Mouse (Mus musculus): ENCODE data around the gene Pnpla8.
"Not testable (repeated sequence)": the region's sequence is repeated elsewhere in the genome, so short reads cannot be mapped to it uniquely, and the experiment has no call there.

The Pnpla8 gene

GRCm38 (mm10) chr12:44269311-44269831, 48.2 kb downstream of the Pnpla8 start:
- DNase-seq (ENCODE audit: low spot score): peak; percentile 88

DNA sequence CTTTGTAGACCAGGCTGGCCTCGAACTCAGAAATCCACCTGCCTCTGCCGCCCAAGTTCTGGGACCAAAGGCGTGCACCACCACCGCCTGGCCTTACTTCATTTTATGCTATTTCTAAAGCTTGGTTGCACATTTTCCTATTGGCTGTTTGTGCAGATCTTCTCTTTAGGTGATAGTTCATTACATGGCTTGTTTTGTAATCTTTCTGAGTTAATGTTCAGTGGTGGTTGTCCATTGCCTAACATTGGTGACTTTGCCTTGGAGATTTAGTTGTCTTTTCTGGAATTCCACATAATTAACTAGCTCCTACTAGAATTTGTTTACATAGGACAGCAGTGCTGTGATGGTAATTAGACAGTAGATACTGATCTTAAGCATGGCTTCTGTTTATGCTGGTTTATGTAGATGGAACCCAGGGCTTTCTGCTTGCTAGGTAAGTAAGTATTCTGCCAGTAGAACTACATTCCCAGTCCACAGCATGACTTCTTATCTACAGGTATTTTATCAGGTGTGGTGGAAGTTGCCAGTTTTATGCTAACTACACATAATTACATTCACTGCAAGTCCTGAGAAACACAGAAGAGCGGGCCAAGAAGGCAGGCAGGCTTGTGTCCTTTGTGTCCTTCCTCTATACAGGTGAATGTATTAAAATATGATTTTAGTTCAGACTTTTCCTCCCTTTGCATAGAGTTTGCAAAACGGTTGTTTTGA, 53.1 kb downstream of the Pnpla8 start:
- no peak for DNase-seq (ENCODE audit: low spot score)

- not testable (repeated sequence) for DNase-seq (ENCODE audit: low spot score)
Observed at GRCm38 (mm10) chr12:44280147-44280546, 59.0 kb downstream of the Pnpla8 start.

DNA sequence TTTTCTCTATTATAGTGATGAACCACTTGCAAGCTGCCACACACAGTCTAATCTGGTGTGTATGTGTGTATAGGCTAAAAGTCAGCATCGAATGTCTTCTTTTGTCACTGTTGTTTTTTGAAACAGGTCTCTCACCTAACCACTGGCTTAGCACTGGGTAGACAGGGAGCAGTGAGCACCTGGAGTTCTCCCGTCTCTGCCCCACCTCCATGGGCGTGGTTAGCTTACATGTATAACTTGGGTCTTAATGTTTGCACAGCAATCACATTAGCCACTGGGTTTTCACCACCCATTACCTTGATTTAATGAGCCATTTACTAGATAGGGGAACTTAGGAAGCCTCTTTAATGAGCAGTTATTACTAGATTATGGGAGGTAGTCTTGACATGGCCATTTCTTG, 60.4 kb downstream of the Pnpla8 start:
- no peak for DNase-seq (ENCODE audit: low spot score)

- no peak for DNase-seq (ENCODE audit: low spot score)
Observed at GRCm38 (mm10) chr12:44283378-44283777, 62.2 kb downstream of the Pnpla8 start.

DNA sequence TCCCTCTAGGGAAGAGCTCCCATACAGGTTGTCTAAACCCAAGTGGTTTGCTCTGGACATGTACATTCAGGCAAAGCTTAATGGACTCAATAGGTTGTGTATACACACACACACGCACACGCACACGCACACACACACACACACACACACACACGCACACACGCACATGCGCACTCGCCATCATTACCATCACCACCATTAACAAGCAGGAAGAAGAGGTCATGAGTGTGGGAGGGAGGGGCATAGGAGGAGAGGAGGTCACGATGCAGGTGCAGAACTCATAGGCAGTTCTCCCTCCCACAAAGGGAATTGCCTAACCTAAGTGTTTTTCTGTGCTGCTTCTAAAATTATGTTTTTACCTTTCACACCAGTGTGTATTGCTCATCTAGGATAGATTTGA, 65.8 kb downstream of the Pnpla8 start:
- no peak for DNase-seq (ENCODE audit: low spot score)

GRCm38 (mm10) chr12:44292281-44292680, 71.1 kb downstream of the Pnpla8 start:
- no peak for DNase-seq (ENCODE audit: low spot score)

DNA sequence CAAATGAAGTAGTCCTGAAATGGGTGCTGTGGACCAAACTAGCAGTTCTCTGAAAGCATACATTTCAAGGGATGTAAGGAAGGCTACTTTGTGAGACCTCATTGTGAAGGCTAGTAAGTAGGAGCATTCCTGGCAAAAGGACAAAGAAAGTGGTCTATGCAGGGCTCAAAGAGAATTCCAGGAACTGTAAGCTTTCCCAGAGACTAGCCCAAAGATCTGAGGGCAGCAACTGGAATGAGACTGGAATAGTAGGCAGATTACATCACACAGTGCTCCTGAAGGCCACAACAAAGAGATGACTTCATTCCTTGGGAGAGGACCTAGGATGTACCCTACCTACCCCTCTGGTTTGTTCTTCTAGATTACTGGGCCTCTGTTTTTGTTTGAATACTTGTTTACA, 79.6 kb downstream of the Pnpla8 start:
- DNase-seq (ENCODE audit: low spot score): no peak

DNA sequence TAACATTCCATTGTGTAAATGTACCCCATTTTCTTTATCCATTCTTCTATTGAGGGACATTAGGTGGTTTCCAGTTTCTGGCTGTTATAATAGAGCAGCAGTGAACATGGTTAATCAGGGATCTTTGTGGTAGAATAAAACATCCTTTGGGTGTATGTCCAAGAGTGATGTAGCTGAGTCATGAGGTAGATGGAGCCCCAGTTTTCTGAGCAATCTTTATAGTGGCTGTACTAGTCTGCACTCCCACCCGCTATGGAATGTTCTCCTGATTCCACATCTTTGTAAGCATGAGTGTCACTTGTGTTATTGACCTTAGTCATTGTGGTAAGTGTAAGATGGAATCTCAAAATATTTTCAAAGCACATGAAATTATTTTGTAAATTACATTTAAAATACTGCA, 82.8 kb downstream of the Pnpla8 start:
- DNase-seq (ENCODE audit: low spot score): no peak

DNA sequence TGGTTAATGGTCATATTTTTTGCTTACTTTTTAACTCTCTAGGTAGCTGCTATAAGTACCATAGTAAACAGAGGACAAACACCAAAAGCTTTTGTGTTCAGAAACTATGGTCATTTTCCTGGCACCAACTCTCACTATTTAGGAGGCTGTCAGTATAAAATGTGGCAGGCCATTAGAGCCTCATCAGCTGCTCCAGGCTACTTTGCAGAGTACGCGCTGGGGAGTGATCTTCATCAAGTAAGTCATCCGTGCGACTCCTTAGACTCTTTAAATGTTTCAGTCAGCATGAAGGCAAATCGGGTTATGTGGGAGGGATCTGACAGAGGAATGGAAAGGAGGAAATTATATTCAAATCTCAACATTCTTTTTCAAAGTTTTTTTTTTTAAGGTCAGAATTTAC, 83.7 kb downstream of the Pnpla8 start:
- no peak for DNase-seq (ENCODE audit: low spot score)

- DNase-seq (ENCODE audit: low spot score): no peak
Observed at GRCm38 (mm10) chr12:44308221-44308620, 87.1 kb downstream of the Pnpla8 start.

DNA sequence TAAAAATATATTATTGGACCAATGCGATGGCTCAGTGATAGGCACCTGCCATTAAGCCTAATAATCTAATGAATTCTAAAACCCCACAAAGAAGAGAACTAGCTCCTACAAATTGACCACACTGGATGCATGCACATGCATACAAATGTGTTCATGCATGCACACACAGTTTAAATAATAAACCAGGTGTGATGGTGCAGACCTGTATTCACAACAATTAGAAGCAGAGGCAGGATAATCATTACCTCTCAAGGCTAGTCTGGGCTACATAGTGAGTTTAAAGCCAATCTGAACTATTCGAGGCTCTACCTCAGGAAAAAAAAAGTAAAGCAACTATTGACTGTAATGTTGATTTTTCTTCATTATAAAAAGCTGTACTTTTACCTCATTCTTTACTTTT, 94.0 kb downstream of the Pnpla8 start:
- DNase-seq (ENCODE audit: low spot score): no peak

DNA sequence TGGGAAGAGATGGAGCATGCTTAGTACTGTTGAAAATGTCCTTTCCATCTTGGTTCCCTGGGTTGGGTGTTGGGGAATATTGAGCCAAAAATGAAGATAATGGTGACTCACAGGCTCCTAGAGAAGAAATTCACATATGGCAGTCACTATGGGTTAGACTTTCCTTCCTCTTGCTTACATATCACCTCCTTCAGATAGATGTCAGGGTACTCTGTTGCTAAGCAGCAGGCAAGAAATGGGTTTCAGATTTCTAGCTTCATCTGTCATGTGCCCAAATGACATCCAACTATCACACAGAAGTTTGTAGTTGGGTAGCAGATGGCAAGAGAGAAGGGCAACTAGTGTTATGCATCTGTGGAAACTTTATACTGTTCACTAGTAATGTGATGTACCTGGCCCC, 103.9 kb downstream of the Pnpla8 start:
- no peak for DNase-seq (ENCODE audit: low spot score)

- DNase-seq (ENCODE audit: low spot score): no peak
Observed at GRCm38 (mm10) chr12:44327452-44327851, 106.3 kb downstream of the Pnpla8 start.

GRCm38 (mm10) chr12:44328381-44329315, 107.5 kb downstream of the Pnpla8 start, which contains the start of gene Nrcam:
Gene Nrcam (plus strand): TSS chr12:44328885.
- peak; percentile 29 for DNase-seq (ENCODE audit: low spot score)

DNA sequence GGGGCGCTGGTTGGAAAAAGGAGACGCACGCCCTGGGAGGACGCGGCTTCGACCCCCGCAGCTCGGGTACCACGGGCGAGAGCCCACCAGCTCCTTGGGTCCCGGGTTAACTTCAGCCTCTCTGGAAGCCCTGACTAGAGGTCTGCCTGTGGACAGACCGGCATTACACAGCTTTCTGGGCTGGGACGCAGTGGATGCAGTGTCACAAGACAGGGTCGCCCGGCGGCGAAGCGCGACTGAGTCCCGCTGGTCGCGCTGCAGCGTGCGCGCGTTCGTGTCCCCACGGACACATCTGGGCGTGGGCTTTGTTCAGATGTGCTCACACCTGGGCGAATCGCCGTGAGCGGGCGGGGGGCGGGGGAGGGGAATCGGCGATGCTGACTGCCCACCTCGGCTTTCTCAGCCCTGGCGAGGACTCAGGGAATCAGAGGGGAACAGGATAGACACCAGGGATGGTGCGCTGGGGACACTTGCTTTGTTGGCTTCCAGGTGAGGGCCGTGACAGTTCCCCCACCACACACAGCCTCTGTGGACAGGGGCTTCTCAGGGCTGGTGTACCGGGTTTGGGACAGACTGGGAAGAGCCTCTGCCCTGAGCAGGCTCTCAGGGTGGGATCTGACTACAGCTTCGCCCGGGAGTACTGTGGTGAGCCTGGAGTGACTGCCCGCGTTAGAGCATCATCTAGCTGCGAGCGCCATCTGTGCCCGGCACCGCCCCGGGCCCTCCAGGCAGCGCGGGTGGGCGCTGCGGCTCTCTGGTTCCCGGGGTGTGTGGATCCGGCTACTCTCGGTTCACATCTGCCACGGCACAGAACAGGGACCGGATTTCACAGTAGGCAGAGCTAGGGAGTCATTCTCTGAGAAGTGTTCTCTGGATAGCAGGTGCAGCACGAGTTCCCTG, 108.4 kb downstream of the Pnpla8 start:
- DNase-seq (ENCODE audit: low spot score): peak; percentile 26

GRCm38 (mm10) chr12:44330216-44330719, 109.1 kb downstream of the Pnpla8 start:
- no peak for DNase-seq (ENCODE audit: low spot score)

DNA sequence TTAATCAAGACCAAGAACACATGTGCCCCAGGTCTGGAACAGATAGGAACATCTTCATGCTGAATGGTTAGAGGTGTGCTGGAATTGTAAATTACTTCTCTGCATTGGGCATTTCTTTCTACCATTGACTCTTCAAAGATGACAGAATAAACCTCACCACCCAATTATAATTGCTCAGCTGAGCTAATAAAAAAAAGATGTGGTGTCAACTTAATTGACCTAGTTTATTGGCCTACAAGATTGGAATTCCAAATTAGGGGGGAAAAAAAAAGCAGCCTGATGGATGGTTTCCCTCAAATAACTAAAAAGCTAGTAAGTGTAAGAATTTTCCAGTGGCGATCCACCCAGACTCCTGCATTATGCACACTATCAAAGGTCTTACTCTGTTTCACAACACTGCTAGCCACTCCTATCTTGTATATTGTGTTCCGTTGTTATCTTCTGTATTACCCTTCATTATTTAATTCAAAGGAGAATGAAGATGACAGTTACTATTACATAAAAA, 116.0 kb downstream of the Pnpla8 start:
- DNase-seq (ENCODE audit: low spot score): no peak

DNA sequence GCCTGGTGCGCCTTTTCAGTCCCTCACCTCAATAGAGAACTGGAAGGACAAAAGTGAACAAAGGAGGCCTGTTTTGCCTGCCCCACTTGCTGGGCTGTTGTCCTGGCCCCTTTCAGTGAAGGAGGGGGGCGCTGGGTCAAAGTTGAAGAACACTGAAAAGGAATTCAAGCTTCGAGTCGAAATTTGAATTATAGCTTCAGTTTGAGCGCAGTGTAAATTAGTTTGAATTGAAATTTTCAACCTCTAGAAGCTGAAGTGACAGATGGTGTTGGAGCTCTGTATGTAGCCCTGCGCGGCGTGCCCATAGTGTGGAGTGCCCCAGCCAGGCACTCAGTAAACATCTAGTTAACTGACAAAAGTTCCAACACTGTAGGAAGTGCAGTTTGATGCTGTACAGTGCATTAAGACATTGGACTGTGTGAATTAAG, 117.0 kb downstream of the Pnpla8 start:
- DNase-seq (ENCODE audit: low spot score): no peak

DNA sequence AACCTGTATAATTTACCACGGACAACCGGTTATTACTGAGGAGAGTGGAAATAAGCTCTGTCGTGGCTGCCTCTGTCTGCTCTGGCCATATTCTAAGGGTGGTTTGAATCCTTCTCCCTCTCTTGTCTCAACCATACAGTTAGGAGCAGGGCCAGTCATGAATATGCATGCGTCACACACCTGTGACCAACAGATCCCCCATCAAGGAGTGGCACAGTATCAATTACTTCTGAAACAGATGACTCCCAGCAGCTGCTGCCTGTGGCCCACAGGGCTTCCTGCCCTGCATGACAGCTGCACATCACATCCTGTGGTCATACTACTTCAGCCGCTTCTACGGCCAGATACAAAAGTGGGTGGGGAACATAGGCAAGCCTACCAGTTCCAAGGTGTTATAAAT, 122.9 kb downstream of the Pnpla8 start:
- DNase-seq (ENCODE audit: low spot score): no peak

GRCm38 (mm10) chr12:44345251-44345650, 124.1 kb downstream of the Pnpla8 start:
- DNase-seq (ENCODE audit: low spot score): peak; percentile 56
